Mouse (Mus musculus) midbrain, embryonic 16.5 days (tissue): ENCODE results near the gene Anks1. TPM values are rescaled to one million over a fixed set of nuclear protein-coding genes. Genes with fewer than 3 reads are reported as not detected.
"Not testable (repeated sequence)": the region's sequence is repeated elsewhere in the genome, so short reads cannot be mapped to it uniquely, and the experiment has no call there.

Experiments
- ATAC-seq: fragments of 200-750 bp; cut with Nextera tagmentation; 2 replicates; pipeline ENCODE4 v1.8.0; 2017; ENCODE audit warnings: moderate TSS enrichment
- H3K27ac ChIP-seq: fragments of 300-500 bp; sonication (generic); 2 replicates; pipeline ENCODE4 v1.5.1; 2014; ENCODE audit warnings: mild to moderate bottlenecking, low read length, mixed read lengths
- H3K27me3 ChIP-seq: fragments of 300-500 bp; sonication (generic); 2 replicates; pipeline ENCODE4 v1.6.1; 2014; ENCODE audit warnings: low read depth, low read length, mixed read lengths; ENCODE audit not compliant: control insufficient read depth, insufficient read depth
- H3K36me3 ChIP-seq: fragments of 300-500 bp; sonication (generic); 2 replicates; pipeline ENCODE4 v1.6.1; 2014; ENCODE audit warnings: mild to moderate bottlenecking, low read length, moderate library complexity, mixed read lengths; ENCODE audit not compliant: control insufficient read depth, insufficient read depth
- H3K4me1 ChIP-seq: fragments of 300-500 bp; sonication (generic); 2 replicates; pipeline ENCODE4 v1.6.1; 2014; ENCODE audit warnings: mild to moderate bottlenecking, low read length, mixed read lengths; ENCODE audit not compliant: control insufficient read depth, insufficient read depth
- H3K4me2 ChIP-seq: fragments of 300-500 bp; sonication (generic); 2 replicates; pipeline ENCODE4 v1.6.1; 2014; ENCODE audit warnings: mild to moderate bottlenecking, low read length, mixed read lengths
- H3K4me3 ChIP-seq: fragments of 300-500 bp; sonication (generic); 2 replicates; pipeline ENCODE4 v1.5.1; 2014; ENCODE audit warnings: low read depth, mild to moderate bottlenecking, low read length, moderate library complexity, mixed read lengths
- H3K9ac ChIP-seq: fragments of 300-500 bp; sonication (generic); 2 replicates; pipeline ENCODE4 v1.6.1; 2014; ENCODE audit warnings: low read depth, low read length, mixed read lengths
- H3K9me3 ChIP-seq: fragments of 300-500 bp; sonication (generic); replicated peaks from 2 replicates; pipeline ENCODE4 v1.6.1; 2014; ENCODE audit warnings: mild to moderate bottlenecking, low read length, mixed read lengths; ENCODE audit not compliant: control insufficient read depth, poor library complexity, severe bottlenecking
- WGBS: fragments of 180-500 bp; shearing (Covaris S2); extraction: QIAGEN DNeasy Blood & Tissue Kit; methylation state at CpG from one replicate; pipeline ENCODE4 v1.1.7; 2014; 5-methylcytosine and 5-hydroxymethylcytosine counted together
- polyA plus RNA-seq: library from polyadenylated mRNA; unstranded; fragments of >200 nt; fragmentation: Nextera tagmentation; extraction: Ambion mirVana; gene quantifications from 2 replicates; pipeline ENCODE4 v1.2.1, GENCODE M21; 2015

Anks1 gene
- polyA plus RNA-seq, 1 experiment from 2014 or later: 56.2 TPM

- ATAC-seq: no peak
Observed at GRCm38 (mm10) chr17:27980391-27980955, 71.4 kb downstream of the Anks1 start.

DNA sequence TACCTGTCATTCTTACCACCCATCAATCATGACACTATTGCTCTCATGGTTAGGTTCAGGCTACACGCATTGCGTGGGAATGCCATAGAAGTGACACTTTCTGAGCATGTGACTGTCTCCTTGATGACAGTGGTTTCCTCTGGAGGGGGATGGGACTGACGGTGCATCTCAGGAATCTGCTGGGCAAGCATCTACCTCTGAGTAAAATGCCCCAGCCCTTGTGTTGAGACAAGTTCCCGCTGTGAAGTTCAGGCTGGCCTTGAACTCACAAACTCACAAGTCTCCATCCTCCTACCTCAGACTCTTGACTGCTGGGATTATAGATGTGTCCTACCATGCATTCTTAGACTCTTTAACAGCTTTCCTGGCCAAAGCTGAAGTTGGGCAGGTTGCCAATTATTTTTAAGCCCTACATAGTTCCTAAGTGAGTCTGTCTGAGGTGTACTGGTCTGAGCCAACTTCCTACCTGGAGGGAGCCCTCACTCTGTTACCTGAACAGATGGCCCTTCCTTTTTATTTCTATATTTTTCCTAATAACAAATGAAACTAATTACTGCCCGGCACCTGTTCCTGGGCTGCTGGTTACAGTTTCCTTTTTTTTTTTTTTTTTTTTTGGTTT lies 72.5 kb downstream of the Anks1 start:
- no peak overlapping the region for H3K4me2 ChIP-seq
- peaks cover 21% of the 10 kb centered on the region for H3K36me3 ChIP-seq
- no peak overlapping the region for H3K9ac ChIP-seq
- ATAC-seq: no peak
- H3K27me3 ChIP-seq: no peaks in the 10 kb centered on the region
- H3K9me3 ChIP-seq: no peaks in the 10 kb centered on the region
- no peak overlapping the region for H3K27ac ChIP-seq
- H3K4me3 ChIP-seq: no peak overlapping the region
- WGBS: 92% methylated on average over 5 of the region's 5 CpGs
- no peaks in the 10 kb centered on the region for H3K4me1 ChIP-seq

More at GRCm38 (mm10) chr17:27980391-27980955, 71.4 kb downstream of the Anks1 start:
- Histone ChIP-seq H3K27ac (no peak overlapping the region), H3K4me2 (no peak overlapping the region), H3K9me3 (no peaks in the 10 kb centered on the region), H3K27me3 (no peaks in the 10 kb centered on the region), H3K9ac (no peak overlapping the region), H3K4me3 (no peak overlapping the region), H3K4me1 (no peaks in the 10 kb centered on the region), H3K36me3 (peaks cover 18% of the 10 kb centered on the region)
- 89% methylated on average over 3 of the region's 3 CpGs for WGBS

- H3K9ac ChIP-seq, H3K27me3 ChIP-seq, H3K4me2 ChIP-seq, H3K9me3 ChIP-seq, H3K4me1 ChIP-seq, ATAC-seq, H3K4me3 ChIP-seq, H3K27ac ChIP-seq: not testable (repeated sequence)
- 88% methylated on average over 13 of the region's 14 CpGs for WGBS
- H3K36me3 ChIP-seq: peaks cover 22% of the 10 kb centered on the region
Observed at GRCm38 (mm10) chr17:27982070-27982457, 73.0 kb downstream of the Anks1 start.

- no peaks in the 10 kb centered on the region for H3K27me3 ChIP-seq
- no peaks in the 10 kb centered on the region for H3K9me3 ChIP-seq
- peaks cover 18% of the 10 kb centered on the region for H3K36me3 ChIP-seq
- no peak overlapping the region for H3K9ac ChIP-seq
- no peaks in the 10 kb centered on the region for H3K4me1 ChIP-seq
- ATAC-seq: no peak
- no peak overlapping the region for H3K4me2 ChIP-seq
- no peak overlapping the region for H3K4me3 ChIP-seq
- WGBS: 86% methylated on average over 7 of the region's 7 CpGs
- no peak overlapping the region for H3K27ac ChIP-seq
Observed at GRCm38 (mm10) chr17:27982712-27983266, 73.7 kb downstream of the Anks1 start.

DNA sequence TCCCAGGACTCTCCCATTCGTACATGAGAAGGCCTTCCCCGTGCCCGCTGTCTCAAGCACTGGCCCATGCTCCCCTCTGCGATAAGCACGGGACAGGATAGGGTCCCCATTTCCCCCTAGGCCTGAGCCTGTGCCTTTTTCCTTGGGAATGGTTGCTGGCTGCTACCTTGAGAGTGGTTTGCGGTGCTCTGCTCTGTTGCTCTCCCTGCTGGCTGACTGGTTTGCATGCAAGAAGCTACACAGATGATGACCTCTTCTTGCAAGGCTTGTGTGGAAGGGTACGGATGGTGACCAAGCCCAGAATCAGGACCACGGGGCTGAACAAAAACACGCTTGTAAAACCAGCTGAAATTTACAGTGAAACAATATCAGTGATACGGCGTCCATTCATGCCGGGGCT lies 75.3 kb downstream of the Anks1 start:
- no peaks in the 10 kb centered on the region for H3K9me3 ChIP-seq
- no peak overlapping the region for H3K4me2 ChIP-seq
- no peaks in the 10 kb centered on the region for H3K27me3 ChIP-seq
- WGBS: 94% methylated on average over 12 of the region's 12 CpGs
- H3K27ac ChIP-seq: no peak overlapping the region
- no peak overlapping the region for H3K4me3 ChIP-seq
- ATAC-seq: no peak
- peaks cover 19% of the 10 kb centered on the region for H3K36me3 ChIP-seq
- no peak overlapping the region for H3K9ac ChIP-seq
- H3K4me1 ChIP-seq: no peaks in the 10 kb centered on the region

- Histone ChIP-seq H3K9ac (no peak overlapping the region), H3K4me1 (no peaks in the 10 kb centered on the region), H3K36me3 (peaks cover 19% of the 10 kb centered on the region), H3K27me3 (no peaks in the 10 kb centered on the region), H3K4me3 (no peak overlapping the region), H3K27ac (no peak overlapping the region), H3K4me2 (no peak overlapping the region), H3K9me3 (no peaks in the 10 kb centered on the region)
- no peak for ATAC-seq
- 97% methylated on average over 19 of the region's 19 CpGs for WGBS
Observed at GRCm38 (mm10) chr17:27986106-27986505, 77.0 kb downstream of the Anks1 start.

GRCm38 (mm10) chr17:27989807-27990542 lies 80.9 kb downstream of the Anks1 start:
- H3K4me2 ChIP-seq: no peak overlapping the region
- no peak overlapping the region for H3K4me3 ChIP-seq
- H3K9me3 ChIP-seq: no peaks in the 10 kb centered on the region
- H3K36me3 ChIP-seq: peaks cover 22% of the 10 kb centered on the region
- no peak overlapping the region for H3K27ac ChIP-seq
- no peaks in the 10 kb centered on the region for H3K27me3 ChIP-seq
- 0 out of 2 replicates have a peak, but pooled peaks have one; percentile 56 for ATAC-seq
- H3K9ac ChIP-seq: no peak overlapping the region
- 49% methylated on average over 15 of the region's 15 CpGs for WGBS
- no peaks in the 10 kb centered on the region for H3K4me1 ChIP-seq

DNA sequence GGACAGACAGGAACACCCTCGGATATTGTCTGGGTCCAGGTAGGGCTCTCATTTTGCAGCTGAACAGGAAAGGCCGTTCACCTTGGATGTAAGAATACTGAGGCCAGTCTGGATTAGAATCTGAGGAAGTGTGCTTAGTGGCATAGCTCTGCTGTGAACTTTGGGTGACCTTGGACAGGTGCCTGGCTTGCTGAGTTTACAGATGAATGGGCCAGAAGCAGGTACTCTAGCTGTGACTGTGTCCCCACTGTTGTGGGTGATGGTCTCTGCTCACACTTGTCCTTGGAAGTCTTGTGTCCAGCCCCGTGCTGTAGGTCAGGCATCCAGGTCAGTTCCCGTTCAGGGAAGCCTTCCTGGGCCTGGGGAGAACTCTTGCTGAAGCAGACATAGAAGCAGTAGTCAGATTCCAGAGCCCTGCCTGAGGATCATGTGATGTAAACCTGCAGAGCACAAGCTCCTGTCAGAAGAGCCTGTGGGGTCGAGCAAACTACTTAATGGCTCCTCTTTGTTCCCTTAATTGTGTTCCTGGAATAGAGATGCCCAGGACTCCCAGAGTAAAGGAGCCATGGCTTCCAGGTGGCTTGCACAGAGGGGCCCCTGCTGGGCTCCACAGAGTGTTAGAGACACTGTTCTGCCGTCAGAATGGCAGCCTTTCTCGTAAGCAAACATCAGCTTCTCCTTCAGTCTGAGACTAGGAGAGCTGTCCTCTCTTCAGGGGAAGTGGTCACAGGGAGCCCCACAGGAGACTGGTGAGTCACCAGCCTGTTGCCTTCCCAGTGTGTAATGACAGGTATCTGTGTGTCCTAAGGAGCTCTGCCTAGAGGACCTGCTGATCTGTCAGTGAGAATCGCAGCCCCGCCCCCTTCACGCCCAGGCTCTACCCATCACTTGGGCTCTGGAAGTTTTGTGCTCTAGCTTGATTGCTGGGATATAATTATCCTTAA lies 85.2 kb downstream of the Anks1 start:
- no peak overlapping the region for H3K9ac ChIP-seq
- no peak overlapping the region for H3K27ac ChIP-seq
- H3K36me3 ChIP-seq: peaks cover 13% of the 10 kb centered on the region
- 69% methylated on average over 10 of the region's 10 CpGs for WGBS
- no peaks in the 10 kb centered on the region for H3K27me3 ChIP-seq
- no peak overlapping the region for H3K4me2 ChIP-seq
- no peak overlapping the region for H3K4me3 ChIP-seq
- H3K4me1 ChIP-seq: no peaks in the 10 kb centered on the region
- no peaks in the 10 kb centered on the region for H3K9me3 ChIP-seq
- ATAC-seq: no peak
